ENCODE assay signal across 9 mouse cellular contexts in the genomic region with DNA sequence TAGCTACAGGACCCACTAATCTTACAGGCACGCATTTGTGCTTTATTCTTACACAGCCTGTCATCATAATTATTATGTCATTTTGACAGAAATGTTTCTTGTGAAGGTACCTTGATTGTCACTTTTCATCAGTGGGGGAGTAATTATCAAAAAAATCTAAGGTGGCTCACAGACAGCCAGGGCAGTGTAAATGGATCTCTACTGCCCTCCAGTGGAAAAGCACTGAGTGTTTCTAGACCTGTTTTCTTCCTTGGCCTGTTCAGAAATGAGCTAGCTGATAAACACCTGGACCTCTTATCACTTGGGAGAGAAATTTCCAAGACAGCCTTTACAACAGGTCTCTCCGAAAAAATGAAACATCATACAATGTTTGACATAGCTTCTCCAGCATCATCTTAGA. TPM values are rescaled to one million over a fixed set of nuclear protein-coding genes. Genes with fewer than 3 reads are reported as not detected.
DNase-seq lines count a peak whose midpoint lies in the region; ATAC-seq and TF ChIP-seq lines count a peak whose summit lies in the region.
"Had no signal": no experiment of that assay in that cellular context is flagged by ENCODE, and none has a peak within 500 bp of the region (broad histone marks: within the 10 kb centered on the region; RNA-seq: fewer than 3 reads in every experiment).

No protein-coding gene starts in this region.

- no peaks in the 10 kb centered on the region for H3K9me3 ChIP-seq in hindbrain, embryonic 14.5 days (ENCODE audit: control insufficient read depth, low read length)
- H3K9me3 ChIP-seq in hindbrain, embryonic 12.5 days (replicated peaks) = no peaks in the 10 kb centered on the region
- H3K9me3 ChIP-seq in embryonic facial prominence, embryonic 11.5 days (replicated peaks; ENCODE audit: control insufficient read depth, low read length) = no peaks in the 10 kb centered on the region
- no peaks in the 10 kb centered on the region for H3K9me3 ChIP-seq in midbrain, postnatal 0 days (ENCODE audit: low read length)
- H3K9me3 ChIP-seq: neural tube, embryonic 13.5 days had no signal

- no peak overlapping the region for H3K4me3 ChIP-seq in hindbrain, embryonic 14.5 days (replicated peaks; ENCODE audit: low read length)
- H3K4me3 ChIP-seq in hindbrain, embryonic 12.5 days = no peak overlapping the region
- H3K4me3 ChIP-seq in thymus, adult 2 months (ENCODE audit: control insufficient read depth, insufficient read depth, low read length) = no peak overlapping the region
- no peak overlapping the region for H3K4me3 ChIP-seq in embryonic facial prominence, embryonic 11.5 days (ENCODE audit: low read depth, low read length)
- no peak overlapping the region for H3K4me3 ChIP-seq in midbrain, postnatal 0 days (ENCODE audit: low read depth, low read length)
- H3K4me3 ChIP-seq: neural tube, embryonic 13.5 days had no signal

- ATAC-seq in hindbrain, embryonic 14.5 days (ENCODE audit: low FRiP score) = no peak
- ATAC-seq in hindbrain, embryonic 12.5 days (ENCODE audit: low FRiP score) = no peak
- no peak for ATAC-seq in embryonic facial prominence, embryonic 11.5 days (replicated peaks; ENCODE audit: insufficient number of reproducible peaks, low FRiP score, low TSS enrichment, low read depth)
- ATAC-seq in midbrain, postnatal 0 days (ENCODE audit: low FRiP score) = no peak

- H3K36me3 ChIP-seq in hindbrain, embryonic 14.5 days (replicated peaks; ENCODE audit: control insufficient read depth, insufficient read depth) = no peaks in the 10 kb centered on the region
- H3K36me3 ChIP-seq in hindbrain, embryonic 12.5 days = no peaks in the 10 kb centered on the region
- no peaks in the 10 kb centered on the region for H3K36me3 ChIP-seq in thymus, adult 2 months (ENCODE audit: control insufficient read depth, insufficient read depth, low read length)
- no peaks in the 10 kb centered on the region for H3K36me3 ChIP-seq in embryonic facial prominence, embryonic 11.5 days (replicated peaks; ENCODE audit: control insufficient read depth, insufficient read depth, low read depth, low read length)
- no peaks in the 10 kb centered on the region for H3K36me3 ChIP-seq in midbrain, postnatal 0 days (ENCODE audit: insufficient read depth, low read length)
- H3K36me3 ChIP-seq: neural tube, embryonic 13.5 days had no signal

- no peak for TF ChIP-seq POLR2A in thymus, adult 2 months (IDR thresholded peaks at IDR 0.05; ENCODE audit: control insufficient read depth, extremely low read depth, insufficient read depth, low read length, poor library complexity)

- TF ChIP-seq CTCF in thymus, adult 2 months (IDR thresholded peaks at IDR 0.05; ENCODE audit: borderline replicate concordance, control insufficient read depth, extremely low read depth, insufficient read depth, low read length, poor library complexity) = no peak
- peak; percentile 87 for TF ChIP-seq CTCF in midbrain, postnatal 0 days (IDR thresholded peaks at IDR 0.05)

- whole genome bisulfite sequencing in hindbrain, embryonic 14.5 days = 45% methylated on average over 2 of the region's 2 CpGs
- 48% methylated on average over 2 of the region's 2 CpGs for WGBS in hindbrain, embryonic 12.5 days
- WGBS in thymus, adult 2 months = 80% methylated on average over 2 of the region's 2 CpGs
- WGBS in embryonic facial prominence, embryonic 11.5 days = 44% methylated on average over 2 of the region's 2 CpGs
- WGBS in midbrain, postnatal 0 days = 43% methylated on average over 2 of the region's 2 CpGs

- no peak overlapping the region for H3K27ac ChIP-seq in hindbrain, embryonic 14.5 days
- no peak overlapping the region for H3K27ac ChIP-seq in hindbrain, embryonic 12.5 days
- H3K27ac ChIP-seq in thymus, adult 2 months (ENCODE audit: control insufficient read depth, insufficient read depth, low read length) = no peak overlapping the region
- H3K27ac ChIP-seq in embryonic facial prominence, embryonic 11.5 days (replicated peaks; ENCODE audit: low read depth, low read length) = no peak overlapping the region
- H3K27ac ChIP-seq in midbrain, postnatal 0 days (ENCODE audit: low read depth, low read length) = no peak overlapping the region
- H3K27ac ChIP-seq: neural tube, embryonic 13.5 days had no signal

- H3K4me1 ChIP-seq in hindbrain, embryonic 14.5 days (replicated peaks; ENCODE audit: control insufficient read depth, insufficient read depth, low read length) = peaks cover 9% of the 10 kb centered on the region
- peaks cover 17% of the 10 kb centered on the region for H3K4me1 ChIP-seq in hindbrain, embryonic 12.5 days
- H3K4me1 ChIP-seq in thymus, adult 2 months (replicated peaks; ENCODE audit: control insufficient read depth, insufficient read depth, low read length) = peaks cover 5% of the 10 kb centered on the region
- H3K4me1 ChIP-seq in embryonic facial prominence, embryonic 11.5 days (ENCODE audit: control insufficient read depth, insufficient read depth, low read length) = no peaks in the 10 kb centered on the region
- H3K4me1 ChIP-seq in midbrain, postnatal 0 days (ENCODE audit: insufficient read depth, low read length) = peaks cover 3% of the 10 kb centered on the region; the same call in 1 of the 2 replicates

- peak; percentile 73 for DNase-seq in hindbrain, embryonic 14.5 days (ENCODE audit: low spot score)
- peak; percentile 37 for DNase-seq in thymus, adult 2 months
- DNase-seq in thymus, adult 18-20 months = no peak
- DNase-seq in embryonic facial prominence, embryonic 11.5 days (ENCODE audit: low spot score) = peak; percentile 49
- peak; percentile 77 for DNase-seq in midbrain, postnatal 0 days (ENCODE audit: low spot score)
- DNase-seq in frontal cortex, postnatal 10 days (ENCODE audit: low spot score in 2 of 2) = no peak
- DNase-seq in gastrocnemius, adult 18-20 months (ENCODE audit: low spot score) = no peak

- 0 out of 2 replicates have a peak, but pooled peaks cover 6% of the 10 kb centered on the region for H3K27me3 ChIP-seq in hindbrain, embryonic 14.5 days (ENCODE audit: control insufficient read depth, insufficient read depth, low read length)
- peaks cover 16% of the 10 kb centered on the region for H3K27me3 ChIP-seq in hindbrain, embryonic 12.5 days
- no peaks in the 10 kb centered on the region for H3K27me3 ChIP-seq in thymus, adult 2 months (ENCODE audit: control insufficient read depth, insufficient read depth, low read length)
- H3K27me3 ChIP-seq in embryonic facial prominence, embryonic 11.5 days (ENCODE audit: control insufficient read depth, insufficient read depth, low read length) = no peaks in the 10 kb centered on the region
- no peaks in the 10 kb centered on the region for H3K27me3 ChIP-seq in midbrain, postnatal 0 days (ENCODE audit: insufficient read depth, low read length)

- H3K9ac ChIP-seq in hindbrain, embryonic 14.5 days = no peak overlapping the region
- H3K9ac ChIP-seq in hindbrain, embryonic 12.5 days = no peak overlapping the region
- H3K9ac ChIP-seq in embryonic facial prominence, embryonic 11.5 days (replicated peaks; ENCODE audit: low read length) = no peak overlapping the region
- H3K9ac ChIP-seq in midbrain, postnatal 0 days (replicated peaks; ENCODE audit: low read length, poor library complexity, severe bottlenecking) = no peak overlapping the region
- H3K9ac ChIP-seq: neural tube, embryonic 13.5 days had no signal

- no peak overlapping the region for H3K4me2 ChIP-seq in hindbrain, embryonic 14.5 days (replicated peaks)
- H3K4me2 ChIP-seq in hindbrain, embryonic 12.5 days (replicated peaks) = no peak overlapping the region
- H3K4me2 ChIP-seq in embryonic facial prominence, embryonic 11.5 days (ENCODE audit: low read depth, low read length) = no peak overlapping the region
- H3K4me2 ChIP-seq in midbrain, postnatal 0 days (ENCODE audit: low read depth, low read length, poor library complexity, severe bottlenecking) = no peak overlapping the region
- H3K4me2 ChIP-seq: neural tube, embryonic 13.5 days had no signal

RNA-seq across cellular contexts. Expression of a gene that starts 4.0 kb away (rescaled TPM):
- 63.6 and 66.9 TPM in 2 replicates for polyA plus RNA-seq in hindbrain, embryonic 14.5 days (2014; fragmentation: Nextera tagmentation; extraction: Ambion mirVana)
- 72.4 and 77.9 TPM in 2 replicates for polyA plus RNA-seq in hindbrain, embryonic 12.5 days (2016; fragmentation: Nextera tagmentation; extraction: Ambion mirVana)
- 78.9 and 90.5 TPM in 2 replicates for polyA plus RNA-seq in thymus, adult 2 months (2012; rRNA removed)
- polyA plus RNA-seq in embryonic facial prominence, embryonic 11.5 days (2014; fragmentation: Nextera tagmentation; extraction: Ambion mirVana) = 64.0 and 74.8 TPM in 2 replicates
- 53.0 and 75.3 TPM in 2 replicates for total RNA-seq in midbrain, postnatal 0 days (2014; rRNA removed)
- polyA plus RNA-seq in midbrain, postnatal 0 days (2015; fragmentation: Nextera tagmentation; extraction: Ambion mirVana) = 48.8 and 49.5 TPM in 2 replicates
- total RNA-seq in gastrocnemius, adult 18-20 months (2021) = 10 to 100 TPM; 10.4 to 11.1 TPM

RNA-seq across cellular contexts. Expression of a gene that starts 46.7 kb away (rescaled TPM):
- 24.3 and 27.9 TPM in 2 replicates for polyA plus RNA-seq in hindbrain, embryonic 14.5 days (2014; fragmentation: Nextera tagmentation; extraction: Ambion mirVana)
- polyA plus RNA-seq in hindbrain, embryonic 12.5 days (2016; fragmentation: Nextera tagmentation; extraction: Ambion mirVana) = 22.4 and 24.0 TPM in 2 replicates
- 10.8 and 11.0 TPM in 2 replicates for polyA plus RNA-seq in thymus, adult 2 months (2012; rRNA removed)
- 18.3 and 20.1 TPM in 2 replicates for polyA plus RNA-seq in embryonic facial prominence, embryonic 11.5 days (2014; fragmentation: Nextera tagmentation; extraction: Ambion mirVana)
- total RNA-seq in midbrain, postnatal 0 days (2014; rRNA removed) = 19.0 and 22.2 TPM in 2 replicates
- polyA plus RNA-seq in midbrain, postnatal 0 days (2015; fragmentation: Nextera tagmentation; extraction: Ambion mirVana) = 25.0 and 26.2 TPM in 2 replicates
- total RNA-seq in gastrocnemius, adult 18-20 months (2021) = 10 to 100 TPM; 21.0 to 21.6 TPM

RNA-seq across cellular contexts. Expression of a gene that starts 46.7 kb away (rescaled TPM):
- 1.2 TPM in 2 replicates for polyA plus RNA-seq in hindbrain, embryonic 14.5 days (2014; fragmentation: Nextera tagmentation; extraction: Ambion mirVana)
- polyA plus RNA-seq in hindbrain, embryonic 12.5 days (2016; fragmentation: Nextera tagmentation; extraction: Ambion mirVana) = 1.1 and 1.5 TPM in 2 replicates
- 0.18 and 0.29 TPM in 2 replicates for polyA plus RNA-seq in thymus, adult 2 months (2012; rRNA removed)
- polyA plus RNA-seq in embryonic facial prominence, embryonic 11.5 days (2014; fragmentation: Nextera tagmentation; extraction: Ambion mirVana) = 0.10 and 0.33 TPM in 2 replicates
- total RNA-seq in midbrain, postnatal 0 days (2014; rRNA removed) = 4.6 and 4.9 TPM in 2 replicates
- polyA plus RNA-seq in midbrain, postnatal 0 days (2015; fragmentation: Nextera tagmentation; extraction: Ambion mirVana) = 1.1 and 1.4 TPM in 2 replicates
- not detected for total RNA-seq in gastrocnemius, adult 18-20 months (2021)

Comparison
In these comparisons a context has a peak if more than half of its experiments do, and no peak if none do; other contexts are left out.
1. DNase-seq: peak in hindbrain, embryonic 14.5 days (single experiment), thymus, adult 2 months (single experiment), embryonic facial prominence, embryonic 11.5 days (single experiment) and midbrain, postnatal 0 days (single experiment); none in thymus, adult 18-20 months (0 of 2), frontal cortex, postnatal 10 days (0 of 2) and gastrocnemius, adult 18-20 months (single experiment).